Comparison of ENCODE assay signal across 8 mouse cellular contexts in genomic region chr1:185363526-185364182, GRCm38 (mm10). TPM values are rescaled to one million over a fixed set of nuclear protein-coding genes. Genes with fewer than 3 reads are reported as not detected.
DNase-seq lines count a peak whose midpoint lies in the region; ATAC-seq lines count a peak whose summit lies in the region.

No protein-coding gene starts in this region.

- ATAC-seq in heart, embryonic 14.5 days (ENCODE audit: insufficient number of reproducible peaks, insufficient read depth, low FRiP score, low read depth) = 0 out of 2 replicates have a peak, but pooled peaks have one; percentile 2
- peak; percentile 53; the same call in 1 of the 2 replicates for ATAC-seq in kidney, embryonic 16.5 days (ENCODE audit: low FRiP score, low TSS enrichment)
- ATAC-seq in liver, embryonic 12.5 days = peak; percentile 56
- ATAC-seq in monocyte, adult 5-6 weeks (replicated peaks; ENCODE audit: insufficient number of reproducible peaks, low FRiP score, low TSS enrichment, poor library complexity, severe bottlenecking) = no peak

- H3K4me1 ChIP-seq in heart, embryonic 14.5 days (ENCODE audit: control insufficient read depth in 2 of 2, insufficient read depth in 2 of 2, low read length in 2 of 2) = peaks cover 4 to 18% of the 10 kb centered on the region in 2 experiments
- H3K4me1 ChIP-seq in kidney, embryonic 16.5 days (ENCODE audit: insufficient read depth, low read length) = peaks cover 15% of the 10 kb centered on the region
- peaks cover 42% of the 10 kb centered on the region for H3K4me1 ChIP-seq in liver, embryonic 12.5 days

- peaks cover 23% of the 10 kb centered on the region for H3K36me3 ChIP-seq in heart, embryonic 14.5 days (ENCODE audit: control insufficient read depth, insufficient read depth, low read length)
- peaks cover 3% of the 10 kb centered on the region; the same call in 1 of the 2 replicates for H3K36me3 ChIP-seq in kidney, embryonic 16.5 days (ENCODE audit: insufficient read depth, low read length)
- peaks cover 28% of the 10 kb centered on the region for H3K36me3 ChIP-seq in liver, embryonic 12.5 days

- H3K27ac ChIP-seq in heart, embryonic 14.5 days (replicated peaks in 1 of 2; ENCODE audit: control insufficient read depth in 1 of 2, insufficient read depth in 1 of 2, low read depth in 2 of 2, low read length in 2 of 2) = peak overlapping the region; percentile 90 to 95
- H3K27ac ChIP-seq in kidney, embryonic 16.5 days (ENCODE audit: low read length) = peak overlapping the region; percentile 90
- peak overlapping the region; percentile 95 for H3K27ac ChIP-seq in liver, embryonic 12.5 days

- peak overlapping the region; percentile 97 to 99 for H3K4me3 ChIP-seq in heart, embryonic 14.5 days (ENCODE audit: control insufficient read depth in 1 of 2, insufficient read depth in 1 of 2, low read depth in 1 of 2, low read length in 2 of 2)
- peak overlapping the region; percentile 82 for H3K4me3 ChIP-seq in kidney, embryonic 16.5 days (ENCODE audit: low read length)
- H3K4me3 ChIP-seq in liver, embryonic 12.5 days = peak overlapping the region; percentile 94

- H3K27me3 ChIP-seq in heart, embryonic 14.5 days (ENCODE audit: control insufficient read depth, insufficient read depth, low read length) = no peaks in the 10 kb centered on the region
- H3K27me3 ChIP-seq in kidney, embryonic 16.5 days (ENCODE audit: insufficient read depth, low read length) = no peaks in the 10 kb centered on the region
- H3K27me3 ChIP-seq in liver, embryonic 12.5 days (replicated peaks) = no peaks in the 10 kb centered on the region

- H3K9ac ChIP-seq in heart, embryonic 14.5 days (ENCODE audit: low read length) = peak overlapping the region; percentile 92
- peak overlapping the region; percentile 89 for H3K9ac ChIP-seq in kidney, embryonic 16.5 days (replicated peaks; ENCODE audit: low read length)
- peak overlapping the region; percentile 97 for H3K9ac ChIP-seq in liver, embryonic 12.5 days

- DNase-seq in Muller cell, postnatal 12 days (ENCODE audit: inconsistent ontology term) = peak; percentile 75
- DNase-seq in brain, embryonic 18.5 days (ENCODE audit: low read depth, low spot score) = peak; percentile 14
- peak; percentile 18 for DNase-seq in fat pad, adult 2 months (ENCODE audit: extremely low read depth, low read depth, low spot score)
- peak; percentile 70 for DNase-seq in naive thymus-derived CD4-positive, alpha-beta T cell, adult 2 months (ENCODE audit: low read depth)

- 2% methylated on average over 22 of the region's 22 CpGs for WGBS in heart, embryonic 14.5 days
- 4% methylated on average over 22 of the region's 22 CpGs for WGBS in kidney, embryonic 16.5 days
- 2% methylated on average over 22 of the region's 22 CpGs for WGBS in liver, embryonic 12.5 days (ENCODE audit: insufficient replicate concordance)

- no peaks in the 10 kb centered on the region for H3K9me3 ChIP-seq in heart, embryonic 14.5 days (ENCODE audit: control insufficient read depth, low read length)
- no peaks in the 10 kb centered on the region for H3K9me3 ChIP-seq in kidney, embryonic 16.5 days (ENCODE audit: low read length)
- no peaks in the 10 kb centered on the region for H3K9me3 ChIP-seq in liver, embryonic 12.5 days (replicated peaks)

- peak overlapping the region; percentile 88 for H3K4me2 ChIP-seq in heart, embryonic 14.5 days (ENCODE audit: low read length)
- peak overlapping the region; percentile 78 for H3K4me2 ChIP-seq in kidney, embryonic 16.5 days (replicated peaks; ENCODE audit: low read depth, low read length)
- H3K4me2 ChIP-seq in liver, embryonic 12.5 days = peak overlapping the region; percentile 86

RNA-seq across cellular contexts. Expression of gene Eprs, which starts 0.8 kb away (rescaled TPM):
- polyA plus RNA-seq in heart, embryonic 14.5 days (2014; fragmentation: Nextera tagmentation; extraction: Ambion mirVana) = 103 TPM in 2 replicates
- 137 TPM in 2 replicates for polyA plus RNA-seq in kidney, embryonic 16.5 days (2015; fragmentation: Nextera tagmentation; extraction: Ambion mirVana)
- polyA plus RNA-seq in liver, embryonic 12.5 days (2016; fragmentation: Nextera tagmentation; extraction: Ambion mirVana) = 131 and 136 TPM in 2 replicates
- 85.2 to 137 TPM (median 93.8 TPM) in 3 replicates for total RNA-seq in monocyte, adult 5-6 weeks (2017)

RNA-seq across cellular contexts. Expression of gene Bpnt1, which starts 31.7 kb away (rescaled TPM):
- 24.1 and 25.4 TPM in 2 replicates for polyA plus RNA-seq in heart, embryonic 14.5 days (2014; fragmentation: Nextera tagmentation; extraction: Ambion mirVana)
- 56.4 and 65.5 TPM in 2 replicates for polyA plus RNA-seq in kidney, embryonic 16.5 days (2015; fragmentation: Nextera tagmentation; extraction: Ambion mirVana)
- polyA plus RNA-seq in liver, embryonic 12.5 days (2016; fragmentation: Nextera tagmentation; extraction: Ambion mirVana) = 19.2 and 19.9 TPM in 2 replicates
- total RNA-seq in monocyte, adult 5-6 weeks (2017) = 23.3 to 39.3 TPM (median 31.6 TPM) in 3 replicates

RNA-seq across cellular contexts. Expression of gene Iars2, which starts 34.5 kb away (rescaled TPM):
- 43.9 and 46.6 TPM in 2 replicates for polyA plus RNA-seq in heart, embryonic 14.5 days (2014; fragmentation: Nextera tagmentation; extraction: Ambion mirVana)
- polyA plus RNA-seq in kidney, embryonic 16.5 days (2015; fragmentation: Nextera tagmentation; extraction: Ambion mirVana) = 34.2 and 35.2 TPM in 2 replicates
- 32.7 and 34.1 TPM in 2 replicates for polyA plus RNA-seq in liver, embryonic 12.5 days (2016; fragmentation: Nextera tagmentation; extraction: Ambion mirVana)
- total RNA-seq in monocyte, adult 5-6 weeks (2017) = 24.3 to 38.5 TPM (median 29.8 TPM) in 3 replicates

Comparison
In these comparisons a context has a peak if more than half of its experiments do, and no peak if none do; other contexts are left out.
1. DNase-seq: peak in every context shown above with its lines; median percentile 75 in Muller cell, postnatal 12 days; 70 in naive thymus-derived CD4-positive, alpha-beta T cell, adult 2 months; 18 in fat pad, adult 2 months; 14 in brain, embryonic 18.5 days.